Mouse (Mus musculus): ENCODE measurements around the gene Rapgef6. TPM values are rescaled to one million over a fixed set of nuclear protein-coding genes. Genes with fewer than 3 reads are reported as not detected.
A peak's percentile ranks its signal among the peaks of the same experiment; 100 is the strongest.

Rapgef6 gene
- polyA plus RNA-seq, 1 experiment from 2014 or later, result 33.2 TPM

DNA sequence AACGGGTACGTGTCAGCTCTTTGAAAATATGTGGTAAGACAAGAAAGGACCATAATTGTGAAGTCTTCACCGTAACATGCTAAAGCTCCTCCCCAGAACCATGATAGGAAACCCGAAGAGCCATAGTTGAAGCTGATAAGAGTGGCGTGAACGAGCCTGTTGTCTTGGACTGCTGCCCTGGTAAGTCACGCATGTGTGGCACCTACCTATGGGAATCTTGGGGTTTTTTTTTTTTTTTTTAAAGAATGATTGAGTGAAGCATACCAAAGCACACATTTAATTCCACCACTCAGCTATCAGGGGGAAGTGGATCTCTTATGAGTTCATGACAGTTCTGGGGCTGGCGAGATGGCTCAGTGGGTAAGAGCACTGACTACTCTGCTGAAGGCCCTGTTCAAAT is 179.2 kb downstream of the Rapgef6 start:
- no peaks in the 10 kb centered on the region for H3K4me1 ChIP-seq (ENCODE audit: insufficient read depth)
- no peak overlapping the region for H3K4me2 ChIP-seq
- ATAC-seq (ENCODE audit: insufficient read depth) (no peak), DNase-seq (no peak)
- no peak overlapping the region for H3K4me3 ChIP-seq (ENCODE audit: low read depth, low read length)
- no peaks in the 10 kb centered on the region for H3K27me3 ChIP-seq (ENCODE audit: insufficient read depth, low read length)
- TF ChIP-seq CTCF (IDR thresholded peaks at IDR 0.05; ENCODE audit: low read depth), result no peak
- H3K36me3 ChIP-seq (ENCODE audit: insufficient read depth), result peaks cover 10% of the 10 kb centered on the region; the same call in 1 of the 2 replicates
- no peak overlapping the region for H3K27ac ChIP-seq (ENCODE audit: low read depth)
- no peak overlapping the region for H3K9ac ChIP-seq
- WGBS, result 87% methylated on average over 8 of the region's 8 CpGs
- no peaks in the 10 kb centered on the region for H3K9me3 ChIP-seq (ENCODE audit: low read depth, low read length)

- Histone ChIP-seq H3K9ac (no peak overlapping the region), H3K4me2 (no peak overlapping the region), H3K27me3 (ENCODE audit: insufficient read depth, low read length) (no peaks in the 10 kb centered on the region), H3K9me3 (ENCODE audit: low read depth, low read length) (no peaks in the 10 kb centered on the region), H3K4me1 (ENCODE audit: insufficient read depth) (no peaks in the 10 kb centered on the region), H3K36me3 (ENCODE audit: insufficient read depth) (no peaks in the 10 kb centered on the region), H3K27ac (ENCODE audit: low read depth) (no peak overlapping the region), H3K4me3 (ENCODE audit: low read depth, low read length) (no peak overlapping the region)
- ATAC-seq (ENCODE audit: insufficient read depth) (no peak), DNase-seq (peak; percentile 87)
- 37% methylated on average over 4 of the region's 4 CpGs for WGBS
- TF ChIP-seq CTCF (IDR thresholded peaks at IDR 0.05; ENCODE audit: low read depth), result peak; percentile 73
Observed at GRCm38 (mm10) chr11:54703306-54703705, 180.7 kb downstream of the Rapgef6 start.

GRCm38 (mm10) chr11:54708153-54708552 is 185.5 kb downstream of the Rapgef6 start:
- Histone ChIP-seq H3K36me3 (ENCODE audit: insufficient read depth) (no peaks in the 10 kb centered on the region), H3K9ac (no peak overlapping the region), H3K27ac (ENCODE audit: low read depth) (no peak overlapping the region), H3K4me3 (ENCODE audit: low read depth, low read length) (no peak overlapping the region), H3K4me2 (no peak overlapping the region), H3K4me1 (ENCODE audit: insufficient read depth) (no peaks in the 10 kb centered on the region), H3K27me3 (ENCODE audit: insufficient read depth, low read length) (no peaks in the 10 kb centered on the region), H3K9me3 (ENCODE audit: low read depth, low read length) (no peaks in the 10 kb centered on the region)
- 92% methylated on average over 2 of the region's 2 CpGs for WGBS
- no peak for TF ChIP-seq CTCF (IDR thresholded peaks at IDR 0.05; ENCODE audit: low read depth)
- no peak for ATAC-seq (ENCODE audit: insufficient read depth)
- DNase-seq, result no peak

GRCm38 (mm10) chr11:54709645-54710044 is 187.0 kb downstream of the Rapgef6 start:
- no peaks in the 10 kb centered on the region for H3K4me1 ChIP-seq (ENCODE audit: insufficient read depth)
- no peaks in the 10 kb centered on the region for H3K27me3 ChIP-seq (ENCODE audit: insufficient read depth, low read length)
- no peak overlapping the region for H3K4me2 ChIP-seq
- H3K9me3 ChIP-seq (ENCODE audit: low read depth, low read length), result no peaks in the 10 kb centered on the region
- no peak for ATAC-seq (ENCODE audit: insufficient read depth)
- H3K9ac ChIP-seq, result no peak overlapping the region
- 53% methylated on average over 2 of the region's 2 CpGs for WGBS
- no peak for TF ChIP-seq CTCF (IDR thresholded peaks at IDR 0.05; ENCODE audit: low read depth)
- no peak overlapping the region for H3K4me3 ChIP-seq (ENCODE audit: low read depth, low read length)
- no peak for DNase-seq
- H3K36me3 ChIP-seq (ENCODE audit: insufficient read depth), result no peaks in the 10 kb centered on the region
- no peak overlapping the region for H3K27ac ChIP-seq (ENCODE audit: low read depth)

DNA sequence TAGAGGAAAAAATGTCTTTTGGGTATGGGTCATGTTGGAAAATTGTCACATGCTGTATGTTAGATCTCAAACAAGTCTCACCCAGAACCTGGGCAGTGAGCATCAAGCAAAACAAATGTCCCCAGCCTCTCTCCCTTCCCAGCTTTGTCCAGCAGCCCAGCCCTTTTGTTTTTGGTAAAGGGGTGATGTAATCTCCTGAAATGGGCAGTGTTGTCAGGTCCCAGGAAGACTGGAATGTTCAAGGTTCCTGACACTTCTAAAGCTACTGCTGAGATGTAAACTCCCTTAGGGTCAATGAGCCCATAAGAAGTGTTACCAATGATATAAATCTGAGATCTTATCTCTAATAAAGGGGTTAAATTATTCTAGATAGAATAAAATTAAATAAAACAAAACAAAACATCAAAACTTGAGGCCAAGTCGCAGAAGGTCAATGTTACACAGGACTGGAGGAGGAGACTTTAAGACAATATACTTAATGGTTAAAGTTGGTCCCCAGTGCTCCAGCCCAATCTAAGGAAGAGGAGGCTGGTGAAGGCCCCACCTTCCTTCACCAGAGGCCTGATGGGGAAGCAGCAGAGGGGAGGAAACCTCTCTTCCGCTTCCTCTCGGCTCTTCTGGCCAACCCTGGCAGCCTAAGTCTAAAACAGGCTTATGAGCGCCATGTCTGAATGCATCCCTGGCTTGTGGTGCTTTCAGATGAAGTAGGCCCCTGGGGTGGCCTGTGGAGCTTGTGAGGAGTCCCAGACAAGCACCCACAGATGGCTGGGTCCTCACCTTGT is 188.1 kb downstream of the Rapgef6 start:
- no peak overlapping the region for H3K27ac ChIP-seq (ENCODE audit: low read depth)
- TF ChIP-seq CTCF (IDR thresholded peaks at IDR 0.05; ENCODE audit: low read depth), result no peak
- H3K4me3 ChIP-seq (ENCODE audit: low read depth, low read length), result no peak overlapping the region
- ATAC-seq (ENCODE audit: insufficient read depth), result no peak
- H3K27me3 ChIP-seq (ENCODE audit: insufficient read depth, low read length), result no peaks in the 10 kb centered on the region
- H3K9me3 ChIP-seq (ENCODE audit: low read depth, low read length), result no peaks in the 10 kb centered on the region
- no peak overlapping the region for H3K9ac ChIP-seq
- no peaks in the 10 kb centered on the region for H3K4me1 ChIP-seq (ENCODE audit: insufficient read depth)
- 0 out of 2 replicates have a peak, but pooled peaks cover 2% of the 10 kb centered on the region for H3K36me3 ChIP-seq (ENCODE audit: insufficient read depth)
- no peak for DNase-seq
- 90% methylated on average over 4 of the region's 4 CpGs for WGBS
- no peak overlapping the region for H3K4me2 ChIP-seq

DNA sequence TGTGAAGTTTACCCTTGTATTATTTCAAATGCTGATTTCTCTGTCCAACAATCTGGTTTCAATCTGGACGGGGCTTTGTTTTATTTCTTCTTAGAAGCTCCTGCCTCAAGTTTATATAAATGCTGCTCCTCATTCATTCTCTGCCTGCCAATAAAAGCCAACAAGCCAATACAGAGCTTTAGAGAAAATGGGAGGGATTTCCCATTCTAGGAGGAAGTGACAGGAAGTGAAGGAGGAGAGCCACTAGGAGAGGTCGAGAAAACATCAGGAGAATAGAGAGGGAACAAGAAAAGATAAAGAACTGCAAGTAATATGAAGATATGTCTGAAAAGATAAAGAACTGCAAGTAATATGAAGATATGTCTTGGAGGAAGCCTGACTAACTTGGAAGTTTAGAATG is 190.2 kb downstream of the Rapgef6 start:
- no peaks in the 10 kb centered on the region for H3K9me3 ChIP-seq (ENCODE audit: low read depth, low read length)
- H3K36me3 ChIP-seq (ENCODE audit: insufficient read depth), result peaks cover 17% of the 10 kb centered on the region
- ATAC-seq (ENCODE audit: insufficient read depth) (no peak), DNase-seq (no peak)
- H3K9ac ChIP-seq, result no peak overlapping the region
- TF ChIP-seq CTCF (IDR thresholded peaks at IDR 0.05; ENCODE audit: low read depth), result no peak
- H3K27ac ChIP-seq (ENCODE audit: low read depth), result no peak overlapping the region
- H3K4me2 ChIP-seq, result no peak overlapping the region
- no peaks in the 10 kb centered on the region for H3K27me3 ChIP-seq (ENCODE audit: insufficient read depth, low read length)
- H3K4me3 ChIP-seq (ENCODE audit: low read depth, low read length), result no peak overlapping the region
- no peaks in the 10 kb centered on the region for H3K4me1 ChIP-seq (ENCODE audit: insufficient read depth)
- 60% methylated on average over 2 of the region's 2 CpGs for WGBS

DNA sequence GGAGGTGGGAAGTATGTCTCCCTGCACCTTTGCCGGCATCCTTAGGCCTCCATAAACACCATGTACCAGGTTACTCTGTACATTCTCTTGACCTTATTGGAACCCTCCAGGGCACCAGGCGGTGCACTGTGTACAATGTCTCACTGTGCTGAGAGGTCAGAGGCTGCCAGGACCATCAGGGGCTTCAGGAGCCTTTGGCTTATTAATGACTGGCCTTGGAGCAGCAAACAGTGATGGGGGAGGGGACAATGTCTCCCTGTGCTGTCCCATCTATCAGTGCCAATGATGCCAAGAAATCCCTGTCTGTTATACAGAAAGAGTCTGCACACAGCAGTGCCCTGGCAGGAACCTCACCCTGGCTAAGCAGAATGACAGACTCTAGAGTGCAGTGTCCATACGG is 195.2 kb downstream of the Rapgef6 start:
- WGBS, result 81% methylated on average over 3 of the region's 3 CpGs
- H3K36me3 ChIP-seq (ENCODE audit: insufficient read depth), result peaks cover 61% of the 10 kb centered on the region
- no peak overlapping the region for H3K4me3 ChIP-seq (ENCODE audit: low read depth, low read length)
- no peaks in the 10 kb centered on the region for H3K27me3 ChIP-seq (ENCODE audit: insufficient read depth, low read length)
- H3K9ac ChIP-seq, result no peak overlapping the region
- TF ChIP-seq CTCF (IDR thresholded peaks at IDR 0.05; ENCODE audit: low read depth), result no peak
- H3K4me1 ChIP-seq (ENCODE audit: insufficient read depth), result no peaks in the 10 kb centered on the region
- no peak for ATAC-seq (ENCODE audit: insufficient read depth)
- DNase-seq, result no peak
- no peak overlapping the region for H3K27ac ChIP-seq (ENCODE audit: low read depth)
- no peaks in the 10 kb centered on the region for H3K9me3 ChIP-seq (ENCODE audit: low read depth, low read length)
- no peak overlapping the region for H3K4me2 ChIP-seq

Measured in lung, embryonic 14.5 days (tissue).